Comparison of ENCODE assay signal across 9 mouse cellular contexts in genomic region chr10:75396966-75397365, GRCm38 (mm10). TPM values are rescaled to one million over a fixed set of nuclear protein-coding genes. Genes with fewer than 3 reads are reported as not detected.
DNase-seq lines count a peak whose midpoint lies in the region; ATAC-seq lines count a peak whose summit lies in the region.
"Had no signal": no experiment of that assay in that cellular context is flagged by ENCODE, and none has a peak within 500 bp of the region (broad histone marks: within the 10 kb centered on the region; RNA-seq: fewer than 3 reads in every experiment).

No protein-coding gene starts in this region.

- DNase-seq in hindbrain, embryonic 10.5 days (ENCODE audit: low spot score): peak; percentile 26
- peak; percentile 8 for DNase-seq in ES-CJ7 (ENCODE audit: low read depth, low spot score)
- peak; percentile 28 for DNase-seq in embryo, embryonic 10 days (ENCODE audit: low spot score)
- peak; percentile 37 for DNase-seq in heart, postnatal 25 days (ENCODE audit: low spot score)
- peak; percentile 67 for DNase-seq in lung, postnatal 10 days
- DNase-seq in left cerebral cortex, adult 8-10 months (ENCODE audit: low spot score in 2 of 2): no peak
- no peak for DNase-seq in layer of hippocampus, adult 9-11 months

- H3K27ac ChIP-seq in hindbrain, embryonic 10.5 days: no peak overlapping the region
- H3K27ac ChIP-seq in hindbrain, embryonic 13.5 days: no peak overlapping the region
- H3K27ac ChIP-seq: limb, embryonic 13.5 days had no signal

- H3K4me2 ChIP-seq in hindbrain, embryonic 13.5 days: no peak overlapping the region
- H3K4me2 ChIP-seq: limb, embryonic 13.5 days had no signal

- 54% methylated on average over 14 of the region's 14 CpGs for WGBS in hindbrain, embryonic 10.5 days
- WGBS in hindbrain, embryonic 13.5 days: 47% methylated on average over 14 of the region's 14 CpGs

- H3K4me1 ChIP-seq in hindbrain, embryonic 10.5 days (replicated peaks): peaks cover 7% of the 10 kb centered on the region
- no peaks in the 10 kb centered on the region; the same call in 1 of the 2 replicates for H3K4me1 ChIP-seq in hindbrain, embryonic 13.5 days (replicated peaks)
- H3K4me1 ChIP-seq: limb, embryonic 13.5 days had no signal

- no peak overlapping the region for H3K9ac ChIP-seq in hindbrain, embryonic 13.5 days
- H3K9ac ChIP-seq: limb, embryonic 13.5 days had no signal

- intact Hi-C loops in heart, postnatal 25 days (cut with DNase I): no loop called here

- H3K4me3 ChIP-seq in hindbrain, embryonic 10.5 days: no peak overlapping the region
- no peak overlapping the region for H3K4me3 ChIP-seq in hindbrain, embryonic 13.5 days
- H3K4me3 ChIP-seq: limb, embryonic 13.5 days had no signal

- ATAC-seq in hindbrain, embryonic 13.5 days (ENCODE audit: low FRiP score): no peak

- H3K36me3 ChIP-seq in hindbrain, embryonic 10.5 days: no peaks in the 10 kb centered on the region
- H3K36me3 ChIP-seq in hindbrain, embryonic 13.5 days: no peaks in the 10 kb centered on the region
- H3K36me3 ChIP-seq: limb, embryonic 13.5 days had no signal

- H3K27me3 ChIP-seq in hindbrain, embryonic 10.5 days (ENCODE audit: insufficient read depth, poor library complexity, severe bottlenecking): no peaks in the 10 kb centered on the region
- H3K27me3 ChIP-seq in hindbrain, embryonic 13.5 days: no peaks in the 10 kb centered on the region
- H3K27me3 ChIP-seq: limb, embryonic 13.5 days had no signal

- H3K9me3 ChIP-seq in hindbrain, embryonic 10.5 days: no peaks in the 10 kb centered on the region
- H3K9me3 ChIP-seq in hindbrain, embryonic 13.5 days: no peaks in the 10 kb centered on the region
- H3K9me3 ChIP-seq: limb, embryonic 13.5 days had no signal

RNA-seq across cellular contexts. Expression of gene Upb1, which starts 3.9 kb away (rescaled TPM):
- polyA plus RNA-seq in hindbrain, embryonic 10.5 days (2016; fragmentation: Nextera tagmentation; extraction: Ambion mirVana): 0.19 TPM in 1 of 2 replicates, not detected in the other
- polyA plus RNA-seq in hindbrain, embryonic 13.5 days (2015; fragmentation: Nextera tagmentation; extraction: Ambion mirVana): 0.09 and 0.10 TPM in 2 replicates
- total RNA-seq in heart, postnatal 25 days (2021): under 1 TPM; 0.22 to 0.70 TPM
- 1 to 10 TPM in 2 of 4 experiments, under 1 TPM in 2; 0.55 to 1.4 (median 1.1) TPM for total RNA-seq in left cerebral cortex, adult 8-10 months (2022)

Comparison
In these comparisons a context has a peak if more than half of its experiments do, and no peak if none do; other contexts are left out.
1. DNase-seq: peak in hindbrain, embryonic 10.5 days (single experiment), ES-CJ7 (single experiment), embryo, embryonic 10 days (single experiment), heart, postnatal 25 days (single experiment) and lung, postnatal 10 days (single experiment); none in left cerebral cortex, adult 8-10 months (0 of 2) and layer of hippocampus, adult 9-11 months (single experiment).